Comparison of ENCODE assay signal across 12 mouse cellular contexts in the genomic region with DNA sequence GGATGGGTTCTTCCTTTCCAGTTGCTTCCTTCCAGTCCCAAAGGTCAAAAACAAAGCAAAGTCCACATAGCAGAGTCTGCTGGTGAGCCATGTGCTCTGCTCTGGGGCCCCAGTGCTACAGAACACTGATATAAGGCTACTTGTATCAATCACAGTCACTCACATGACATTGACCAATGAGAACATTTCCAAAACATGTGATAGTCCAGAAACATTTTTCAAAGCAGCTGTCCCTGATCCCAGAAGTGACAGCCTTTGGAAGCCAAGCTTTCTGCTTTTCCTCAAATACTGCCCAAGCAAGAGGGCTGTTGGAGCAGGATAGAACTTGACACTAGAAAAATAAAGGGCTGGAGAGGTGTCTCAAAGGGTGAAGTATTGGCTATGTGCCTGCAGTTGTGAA.
A peak's percentile ranks its signal among the peaks of the same experiment; 100 is the strongest.
DNase-seq lines count a peak whose midpoint lies in the region; ATAC-seq lines count a peak whose summit lies in the region.
"Had no signal": no experiment of that assay in that cellular context is flagged by ENCODE, and none has a peak within 500 bp of the region (broad histone marks: within the 10 kb centered on the region; RNA-seq: fewer than 3 reads in every experiment).

No protein-coding gene starts in this region.

- no peak overlapping the region for H3K4me2 ChIP-seq in heart, embryonic 11.5 days
- H3K4me2 ChIP-seq in heart, embryonic 16.5 days (ENCODE audit: low read depth, low read length), result no peak overlapping the region
- H3K4me2 ChIP-seq: lung, embryonic 14.5 days had no signal

- no peak overlapping the region for H3K27ac ChIP-seq in heart, embryonic 11.5 days (ENCODE audit: low read depth, low read length)
- H3K27ac ChIP-seq in heart, embryonic 16.5 days (ENCODE audit: low read length), result peak overlapping the region; percentile 21
- no peak overlapping the region for H3K27ac ChIP-seq in forebrain, embryonic 10.5 days

- H3K36me3 ChIP-seq in heart, embryonic 11.5 days (ENCODE audit: control insufficient read depth, insufficient read depth, low read length), result no peaks in the 10 kb centered on the region
- H3K36me3 ChIP-seq in heart, embryonic 16.5 days (ENCODE audit: control insufficient read depth, insufficient read depth), result no peaks in the 10 kb centered on the region
- H3K36me3 ChIP-seq in forebrain, embryonic 10.5 days (replicated peaks), result no peaks in the 10 kb centered on the region

- H3K27me3 ChIP-seq in heart, embryonic 11.5 days (ENCODE audit: control insufficient read depth, insufficient read depth, low read length), result no peaks in the 10 kb centered on the region
- no peaks in the 10 kb centered on the region for H3K27me3 ChIP-seq in heart, embryonic 16.5 days (ENCODE audit: control insufficient read depth, insufficient read depth, low read length)
- no peaks in the 10 kb centered on the region for H3K27me3 ChIP-seq in forebrain, embryonic 10.5 days (ENCODE audit: poor library complexity, severe bottlenecking)

- ATAC-seq in heart, embryonic 11.5 days (replicated peaks; ENCODE audit: insufficient number of reproducible peaks, low FRiP score, low TSS enrichment), result no peak
- 0 out of 2 replicates have a peak, but pooled peaks have one; percentile 54 for ATAC-seq in heart, embryonic 16.5 days (replicated peaks; ENCODE audit: extremely low read depth, insufficient read depth, low FRiP score)
- ATAC-seq in megakaryocyte progenitor cell, adult 5-6 weeks (replicated peaks; ENCODE audit: poor library complexity), result no peak
- ATAC-seq in cerebellum, adult (ENCODE audit: insufficient number of reproducible peaks, low FRiP score, low TSS enrichment), result no peak
- ATAC-seq: forebrain, embryonic 16.5 days; hindbrain, embryonic 16.5 days had no signal

- no peak overlapping the region for H3K4me3 ChIP-seq in heart, embryonic 11.5 days (ENCODE audit: low read depth, low read length)
- H3K4me3 ChIP-seq in heart, embryonic 16.5 days (ENCODE audit: low read length), result no peak overlapping the region
- H3K4me3 ChIP-seq in forebrain, embryonic 10.5 days, result no peak overlapping the region

- no peaks in the 10 kb centered on the region for H3K4me1 ChIP-seq in heart, embryonic 11.5 days (ENCODE audit: control insufficient read depth, insufficient read depth, low read length)
- H3K4me1 ChIP-seq in heart, embryonic 16.5 days (ENCODE audit: control insufficient read depth, insufficient read depth, low read length), result peaks cover 12% of the 10 kb centered on the region
- H3K4me1 ChIP-seq in forebrain, embryonic 10.5 days, result 0 out of 2 replicates have a peak, but pooled peaks cover 3% of the 10 kb centered on the region

- DNase-seq in heart, adult 11 months, result peak; percentile 98
- peak; percentile 60 for DNase-seq in adrenal gland, adult 2 months
- peak; percentile 68 to 75 for DNase-seq in kidney, postnatal 36 days
- no peak for DNase-seq in forebrain, embryonic 10.5 days (ENCODE audit: extremely low spot score, low spot score)
- DNase-seq: lung, embryonic 14.5 days; retina, postnatal 1 day had no signal

- no peaks in the 10 kb centered on the region for H3K9me3 ChIP-seq in heart, embryonic 11.5 days (replicated peaks; ENCODE audit: control insufficient read depth, low read length)
- H3K9me3 ChIP-seq in heart, embryonic 16.5 days (replicated peaks; ENCODE audit: control insufficient read depth, low read length), result no peaks in the 10 kb centered on the region
- H3K9me3 ChIP-seq in forebrain, embryonic 10.5 days, result no peaks in the 10 kb centered on the region

- no peak overlapping the region for H3K9ac ChIP-seq in heart, embryonic 11.5 days (ENCODE audit: low read depth, low read length)
- H3K9ac ChIP-seq in heart, embryonic 16.5 days (ENCODE audit: low read length), result no peak overlapping the region
- H3K9ac ChIP-seq: lung, embryonic 14.5 days had no signal
